Mouse (Mus musculus): ENCODE measurements around the gene Saysd1.

Saysd1 gene

DNA sequence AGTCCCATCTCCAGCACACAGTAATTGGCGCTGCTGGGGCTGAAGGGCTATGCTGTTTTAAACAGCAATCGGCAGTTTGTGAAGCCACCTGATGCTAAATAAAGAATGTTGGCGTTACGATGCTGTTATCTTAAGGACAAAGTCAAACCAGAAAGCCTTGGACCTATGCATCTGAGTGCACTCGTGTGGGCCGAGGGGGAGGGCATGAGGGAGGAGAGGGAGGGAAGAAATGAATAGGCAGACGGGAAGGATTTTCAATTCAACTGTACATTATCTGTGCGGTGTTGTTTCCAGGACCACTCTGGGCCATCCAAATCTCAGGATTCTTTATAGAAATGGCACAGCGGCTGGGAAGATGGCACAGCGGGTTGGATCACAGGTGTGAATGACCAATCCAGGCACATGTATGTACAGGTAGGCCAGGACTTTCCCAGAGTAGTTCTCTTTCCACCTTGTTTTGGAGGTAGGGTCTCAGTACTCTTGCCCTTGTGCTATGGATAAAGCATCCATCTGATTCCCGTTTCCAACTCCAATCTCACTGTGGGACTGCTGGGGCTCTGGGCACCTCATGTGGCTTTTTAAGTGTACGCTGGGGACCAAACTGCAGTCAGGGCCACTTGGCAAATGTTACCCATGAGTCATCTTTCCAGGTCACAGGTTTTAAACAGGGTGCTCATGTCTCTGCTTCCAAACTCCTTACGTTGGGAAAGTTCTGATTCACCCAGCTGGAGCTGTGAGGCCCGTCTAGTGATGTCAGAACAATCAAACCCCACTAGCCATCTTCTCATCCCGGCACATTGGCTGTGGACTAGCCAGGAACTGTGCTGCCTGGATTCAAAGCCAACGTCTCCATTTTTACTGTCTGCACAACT is at the start of gene Saysd1:
Gene Saysd1 (minus strand): TSS at position 51 of the 872 bp plus-strand sequence.
- in situ Hi-C loops (cut with MboI, MseI), result no loop called here

DNA sequence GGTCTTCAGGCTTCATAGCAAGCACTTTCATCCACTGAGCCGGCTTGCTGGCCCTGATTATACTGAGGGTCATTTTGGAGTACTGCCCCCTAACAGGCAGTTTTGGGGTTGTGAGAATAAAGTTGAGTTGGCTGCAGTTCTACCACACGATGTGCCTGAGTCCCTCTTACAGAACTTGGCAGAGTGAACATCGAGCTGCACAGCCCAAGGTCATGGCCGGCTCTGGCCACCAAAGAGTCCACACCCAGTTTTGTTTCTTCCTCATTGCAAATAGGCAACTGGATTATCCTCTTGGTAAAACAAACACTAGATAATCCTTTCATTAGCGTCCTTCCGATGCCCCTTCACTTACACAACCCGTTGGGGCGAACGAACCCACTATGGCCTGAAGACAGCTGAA is 47.1 kb upstream of the Saysd1 start:
- in situ Hi-C loops (cut with MboI, MseI), result no loop called here

DNA sequence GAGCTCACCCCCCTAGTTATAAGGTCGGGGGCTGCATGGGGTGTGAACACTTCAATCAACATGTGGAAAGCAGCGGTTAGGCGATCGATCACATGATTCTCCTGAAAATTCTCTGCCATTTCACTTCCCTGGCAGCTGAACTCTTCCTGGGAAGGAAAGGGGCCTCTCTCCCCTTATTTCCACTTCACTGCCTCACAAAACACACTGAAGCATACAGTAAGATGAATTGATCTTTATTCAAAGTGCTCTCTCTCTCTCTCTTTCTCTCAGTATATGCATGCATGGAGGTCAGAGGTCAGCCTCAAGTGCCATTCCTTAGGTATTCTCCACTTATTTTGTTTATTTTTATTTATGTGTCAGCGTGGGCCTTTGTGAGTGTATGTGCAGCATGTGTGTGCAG is 45.4 kb upstream of the Saysd1 start:
- in situ Hi-C loops (cut with MboI, MseI), result no loop called here

DNA sequence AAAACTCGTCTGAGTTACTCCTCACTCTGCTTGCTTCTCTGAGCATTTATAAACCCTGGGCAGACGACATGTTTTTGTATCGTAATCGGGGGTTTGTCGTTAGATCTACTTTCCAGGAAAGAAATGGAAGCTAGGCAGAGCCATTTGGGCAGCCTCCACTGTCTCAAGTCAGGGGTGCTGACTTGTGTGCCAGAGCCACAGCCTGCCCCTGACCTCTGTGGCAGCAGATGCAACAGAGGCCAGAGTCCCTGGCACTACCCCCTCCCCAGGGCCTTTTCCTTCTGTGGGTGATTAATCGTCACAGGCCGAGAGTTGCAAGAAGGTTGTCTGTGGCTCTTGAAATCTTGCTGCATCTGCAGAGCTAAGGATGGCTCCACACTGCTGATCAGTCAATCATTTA is 44.3 kb upstream of the Saysd1 start:
- in situ Hi-C loops (cut with MboI, MseI), result no loop called here

DNA sequence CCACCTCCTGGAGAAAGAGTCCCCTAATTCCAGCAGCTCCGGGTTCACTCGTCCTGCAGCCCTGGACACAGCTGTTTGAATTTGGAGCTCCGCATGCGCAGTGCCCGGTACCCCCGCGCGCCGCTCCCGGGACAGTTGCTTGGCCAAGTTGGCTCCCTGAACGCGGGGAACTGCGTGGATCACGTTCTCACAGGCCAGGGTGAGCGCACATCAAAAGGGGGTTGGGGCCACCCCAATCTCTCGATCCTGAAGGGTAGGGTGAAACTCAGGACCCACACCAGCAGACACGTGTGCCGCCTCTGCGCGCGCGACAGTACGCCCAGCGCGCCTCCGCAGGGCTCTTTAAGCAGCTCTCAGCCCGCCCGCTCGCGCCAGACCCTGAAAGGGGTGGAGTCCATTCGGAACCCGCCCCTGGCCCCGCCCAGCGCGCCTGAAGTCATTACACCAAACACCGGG is 43.2 kb upstream of the Saysd1 start, which contains the start of gene Kcnk5:
Gene Kcnk5 (minus strand): TSS at position 344 of the 456 bp plus-strand sequence.
- in situ Hi-C loops (cut with MboI, MseI), result no loop called here

DNA sequence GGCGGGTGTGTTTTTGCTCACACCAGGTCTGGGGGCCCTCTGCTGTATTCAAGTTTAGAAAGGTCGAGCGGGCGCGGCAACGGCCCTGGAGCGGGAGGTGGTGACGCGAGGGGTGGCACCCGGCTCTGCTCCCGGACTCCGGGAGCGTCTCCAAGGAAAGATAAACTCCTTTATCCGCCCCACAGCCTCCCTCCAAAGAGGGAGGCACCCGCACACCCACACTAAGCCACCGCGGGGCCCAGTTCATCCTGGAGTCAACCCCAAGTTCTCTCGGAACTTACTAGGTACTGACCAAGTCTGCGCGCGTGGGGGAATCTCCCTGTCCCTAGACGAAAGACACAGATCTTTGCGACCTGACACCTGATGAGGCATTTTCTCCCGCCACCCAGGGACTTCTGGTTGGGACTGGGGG is 42.4 kb upstream of the Saysd1 start:
- in situ Hi-C loops (cut with MboI, MseI), result no loop called here

DNA sequence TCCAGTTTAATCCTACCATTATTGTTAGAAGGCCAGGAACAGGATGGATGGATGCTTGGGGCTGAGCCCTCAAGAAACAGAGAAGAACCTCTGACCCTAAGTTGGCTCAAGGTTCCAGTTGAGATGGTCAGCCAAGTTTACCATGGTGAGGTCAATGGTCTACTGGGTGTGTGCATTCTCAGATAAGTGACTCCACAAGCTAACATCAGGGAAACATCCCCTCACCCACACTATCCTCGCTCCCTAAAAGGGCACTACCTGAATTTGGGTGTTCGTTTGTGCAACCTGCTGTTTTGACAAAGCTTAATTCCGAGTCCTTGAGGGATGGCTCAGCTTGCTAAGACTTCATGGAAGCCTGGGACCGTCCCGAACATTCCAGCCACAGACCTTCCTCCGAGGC is 42.0 kb upstream of the Saysd1 start:
- in situ Hi-C loops (cut with MboI, MseI), result no loop called here

DNA sequence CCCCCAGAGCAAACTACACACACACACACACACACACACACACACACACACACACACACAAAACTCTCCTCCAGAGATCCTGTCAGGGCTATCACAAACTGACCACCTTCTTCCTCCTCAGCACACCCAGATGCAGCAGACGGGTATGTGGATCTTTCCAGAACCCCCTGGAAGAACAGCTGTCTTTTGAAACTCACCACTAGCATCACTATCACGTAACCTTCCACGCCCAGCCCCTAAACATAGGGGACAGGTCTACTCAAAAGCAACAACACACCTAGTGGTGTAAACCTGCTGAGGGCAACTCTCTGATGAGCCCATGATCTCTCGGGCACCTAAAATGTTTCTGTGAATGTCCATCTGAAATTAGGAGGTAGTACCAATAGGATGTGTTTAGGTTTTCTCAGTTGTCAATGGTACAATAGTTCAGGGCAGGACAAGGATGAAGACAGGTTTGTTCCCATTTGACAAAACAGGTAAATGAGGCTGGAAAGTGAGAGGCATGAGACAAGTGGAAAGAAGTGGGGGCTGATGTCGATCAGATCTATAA is 41.5 kb upstream of the Saysd1 start:
- in situ Hi-C loops (cut with MboI, MseI), result no loop called here

DNA sequence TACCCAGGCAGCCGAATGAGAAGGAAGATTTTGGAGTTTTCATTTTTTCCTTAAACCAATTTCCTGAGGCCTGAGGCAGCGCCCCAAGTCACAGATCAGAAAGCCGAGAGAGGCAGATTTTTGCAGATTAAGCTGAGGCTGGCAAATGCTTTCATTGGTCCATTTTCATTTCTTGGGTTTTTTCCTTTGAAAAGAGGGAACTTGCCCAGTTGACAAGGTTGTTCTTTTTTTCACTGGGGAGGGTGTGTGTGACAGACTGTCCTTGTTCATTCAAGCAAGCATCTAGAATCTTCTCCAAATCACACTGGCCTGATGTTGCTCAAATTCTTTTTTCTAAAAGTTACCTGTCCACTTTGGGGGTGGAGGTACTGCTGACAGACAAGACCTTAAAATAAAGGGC is 40.7 kb upstream of the Saysd1 start:
- in situ Hi-C loops (cut with MboI, MseI), result no loop called here

DNA sequence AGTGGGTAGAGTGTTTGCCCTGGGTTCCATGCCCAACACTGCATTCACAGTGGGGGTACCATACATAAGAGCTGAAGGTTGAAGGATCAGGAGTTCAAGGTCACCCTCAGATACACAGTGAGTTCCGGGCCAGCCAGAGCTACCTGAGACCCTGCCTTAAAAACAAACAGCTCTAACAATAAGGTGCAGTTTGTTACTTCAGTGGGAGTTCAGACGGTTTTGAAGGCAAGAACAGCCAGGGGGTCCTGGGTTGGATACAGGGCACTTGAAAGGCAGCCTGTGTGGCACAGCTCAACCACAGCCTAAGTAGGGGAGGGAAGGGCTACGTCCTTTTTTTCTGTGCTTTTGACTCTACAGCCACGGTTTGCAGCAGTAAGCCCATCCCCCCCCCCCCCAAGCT is 40.3 kb upstream of the Saysd1 start:
- in situ Hi-C loops (cut with MboI, MseI), result no loop called here

DNA sequence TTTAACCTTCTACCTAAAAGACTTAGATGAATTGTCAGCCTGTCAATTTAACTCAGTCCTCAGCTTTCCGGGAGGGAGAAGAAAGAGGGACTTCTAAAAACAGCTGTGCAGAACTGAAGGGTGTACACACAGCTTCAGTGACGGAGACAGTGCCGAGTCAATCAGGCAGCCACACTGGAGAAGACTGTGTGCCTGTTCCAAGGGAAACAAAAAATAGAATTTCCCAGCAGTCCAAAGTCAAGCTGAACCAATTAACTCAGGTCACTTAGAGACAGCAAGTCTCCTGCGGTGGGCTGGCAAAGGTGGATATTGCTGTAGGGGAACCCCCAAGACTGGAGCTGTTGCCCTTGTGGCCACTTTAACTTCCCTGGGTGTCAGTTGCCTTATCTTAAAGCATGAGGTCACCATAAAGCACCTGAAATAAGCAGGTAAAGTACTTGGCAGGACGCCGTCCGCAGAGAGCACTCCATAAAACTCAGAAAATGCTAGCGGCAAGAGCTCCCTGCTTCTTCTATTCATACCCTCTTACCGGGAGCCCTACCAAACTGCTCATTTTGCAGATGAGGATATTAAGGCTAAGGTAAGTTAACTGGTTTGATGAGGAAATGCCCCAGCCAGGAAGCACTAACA is 39.3 kb upstream of the Saysd1 start:
- in situ Hi-C loops (cut with MboI, MseI), result no loop called here

DNA sequence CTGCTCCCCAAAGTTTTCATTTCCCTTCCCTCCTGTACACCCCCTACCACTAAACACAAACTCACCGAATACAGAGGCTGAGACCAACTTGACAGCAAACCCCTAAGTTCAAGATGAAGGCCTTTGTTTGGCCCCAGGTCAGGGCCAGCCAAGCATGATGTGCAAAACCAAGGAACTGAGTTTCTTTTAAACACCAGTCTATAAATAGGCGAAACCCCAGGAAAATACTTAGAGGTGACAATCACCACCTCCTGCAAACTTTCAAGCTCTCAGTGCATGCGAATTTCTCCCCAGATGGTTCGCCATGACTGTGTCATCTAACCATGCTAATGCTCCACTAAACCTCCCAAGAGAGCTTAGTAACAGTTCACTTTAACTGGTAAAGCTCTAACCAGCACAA is 37.4 kb upstream of the Saysd1 start:
- in situ Hi-C loops (cut with MboI, MseI), result no loop called here

DNA sequence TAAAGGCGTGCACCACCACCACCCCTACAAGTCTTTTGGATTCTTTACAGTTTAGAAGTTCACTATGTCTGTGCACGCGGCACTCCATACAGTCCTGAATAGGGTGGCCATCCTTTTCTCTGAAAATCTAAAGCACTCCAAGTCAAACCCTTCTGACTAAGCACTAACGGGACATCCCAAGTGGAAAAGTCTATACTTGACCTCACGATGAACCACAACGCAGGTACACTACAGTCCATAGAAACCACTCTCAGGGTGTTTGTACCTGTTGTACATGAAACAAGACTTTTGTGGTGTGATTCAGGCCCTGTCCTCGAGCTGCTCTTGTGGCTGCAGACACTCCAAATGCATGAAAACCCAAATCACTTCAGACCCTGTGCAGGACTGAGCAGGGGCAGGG is 36.8 kb upstream of the Saysd1 start:
- in situ Hi-C loops (cut with MboI, MseI), result no loop called here

DNA sequence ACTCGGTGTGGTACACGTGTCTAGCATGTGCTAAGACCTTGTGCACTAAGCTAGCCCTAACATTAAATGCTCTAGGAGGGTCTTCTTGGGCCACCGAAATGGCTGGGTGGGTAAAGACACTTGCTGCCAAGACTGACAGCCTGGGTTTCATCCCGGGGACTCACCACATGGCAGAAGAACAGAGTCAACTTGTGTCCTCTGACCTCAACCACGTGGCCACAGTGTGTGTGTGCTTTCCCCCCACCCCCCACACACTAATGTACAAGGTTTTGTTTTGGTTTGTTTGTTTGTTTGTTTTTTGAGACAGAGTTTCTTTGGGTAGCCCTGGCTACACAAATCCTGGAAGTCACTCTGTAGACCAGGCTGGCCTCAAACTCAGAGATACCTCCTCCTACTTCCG is 36.4 kb upstream of the Saysd1 start:
- in situ Hi-C loops (cut with MboI, MseI), result no loop called here

DNA sequence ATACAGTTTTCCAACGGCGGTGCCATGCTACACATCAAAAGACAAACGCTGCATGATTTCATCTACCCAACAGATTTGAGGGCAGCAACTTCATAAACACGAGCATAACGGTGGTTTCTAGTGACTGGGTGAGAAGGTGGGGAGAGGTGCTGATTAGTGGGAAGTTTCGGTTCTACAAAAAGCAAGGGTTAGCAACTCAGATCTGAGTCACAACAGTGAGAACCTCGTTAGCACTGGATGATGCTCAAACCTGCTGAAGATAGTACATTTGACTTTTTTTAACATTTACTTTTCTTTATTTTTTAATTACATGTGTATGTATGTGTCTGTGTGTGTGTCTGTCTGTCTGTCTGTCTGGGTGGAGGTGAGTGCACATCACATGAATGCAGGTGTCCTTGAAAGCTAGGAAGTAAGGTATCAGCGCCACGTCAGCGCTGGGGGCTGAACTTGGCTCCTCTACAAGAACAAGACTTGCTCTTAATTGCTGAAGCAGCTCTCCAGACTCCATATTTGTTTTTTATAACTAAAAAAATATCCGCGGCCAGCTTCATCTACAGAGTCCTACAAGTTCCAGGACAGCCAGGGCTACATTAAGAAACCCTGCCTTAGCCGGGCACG is 35.6 kb upstream of the Saysd1 start:
- in situ Hi-C loops (cut with MboI, MseI), result no loop called here

DNA sequence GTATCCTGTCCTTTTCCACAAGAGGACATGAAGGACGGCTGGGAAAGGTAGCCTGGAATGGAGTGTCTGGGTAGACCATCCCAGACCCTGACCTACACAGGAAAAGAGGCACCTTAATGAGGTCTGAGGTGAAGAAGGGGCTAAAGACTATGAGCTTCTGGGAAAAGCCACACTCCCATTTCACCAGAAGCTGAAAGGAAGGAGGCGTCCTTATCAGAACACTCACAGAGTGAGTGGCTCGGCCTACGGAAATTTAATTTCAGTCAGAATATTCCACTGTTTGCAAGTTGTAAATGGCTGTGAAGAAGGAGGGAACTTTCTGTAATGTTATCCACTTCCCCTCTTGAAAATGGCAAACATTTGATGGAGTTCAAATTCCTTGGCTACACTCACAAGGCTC is 34.6 kb upstream of the Saysd1 start:
- in situ Hi-C loops (cut with MboI, MseI), result no loop called here

DNA sequence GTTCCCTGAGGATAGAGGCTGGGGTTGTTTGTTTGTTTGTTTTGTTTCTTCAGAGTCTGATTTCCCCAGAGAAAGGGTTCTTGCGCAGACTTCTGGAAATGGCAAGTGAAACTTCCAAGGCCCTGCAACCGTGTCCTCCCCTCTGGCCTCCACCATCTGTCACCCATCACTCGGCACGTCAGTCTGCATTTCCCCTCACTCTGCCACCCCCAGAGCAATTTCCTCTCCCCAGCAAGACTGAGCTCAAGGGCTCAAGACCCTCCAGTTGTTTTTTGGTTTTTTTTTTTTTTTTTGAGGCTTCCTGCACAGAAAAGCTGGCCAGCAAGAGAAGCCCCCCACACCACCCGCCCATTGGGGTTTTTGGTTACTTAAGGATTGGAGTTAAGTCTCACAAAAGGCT is 34.2 kb upstream of the Saysd1 start:
- in situ Hi-C loops (cut with MboI, MseI), result no loop called here

DNA sequence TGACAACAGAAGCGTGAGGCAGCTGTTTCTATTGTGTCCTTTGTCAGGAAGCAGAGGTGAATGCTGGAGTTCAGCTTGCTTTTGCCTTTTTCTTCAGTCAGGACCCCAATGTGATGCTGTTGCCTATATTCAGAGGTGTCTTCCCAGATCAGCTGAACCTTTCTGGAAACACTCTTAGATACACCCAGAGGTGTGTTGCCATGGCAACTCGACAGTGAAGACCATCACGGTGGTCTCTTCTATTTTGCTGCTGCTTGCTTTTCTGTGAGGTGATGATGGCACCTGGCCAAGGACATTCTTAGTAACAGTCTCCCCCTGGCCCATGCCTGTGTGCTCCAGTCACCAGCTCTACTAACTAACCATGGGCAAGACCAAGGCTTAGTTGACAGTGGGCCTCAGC is 33.5 kb upstream of the Saysd1 start:
- in situ Hi-C loops (cut with MboI, MseI), result no loop called here

DNA sequence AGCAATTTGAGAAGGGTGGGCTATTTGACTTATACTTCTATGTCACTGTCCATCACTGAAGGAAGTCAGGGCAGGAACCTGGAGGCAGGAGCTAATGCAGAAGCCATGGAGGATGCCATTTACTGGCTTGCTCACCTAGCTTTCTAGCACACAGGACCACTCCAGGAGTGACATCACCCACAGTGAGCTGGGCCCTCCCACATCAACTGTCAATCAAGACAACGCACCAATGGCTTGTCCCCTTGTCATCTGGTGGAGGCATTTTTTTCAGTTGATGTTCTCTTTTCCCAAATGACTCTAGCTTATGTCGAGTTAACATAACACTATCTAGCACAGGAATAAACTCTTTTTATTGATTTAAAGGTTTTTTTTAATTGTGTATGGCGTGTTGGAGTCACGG is 30.9 kb upstream of the Saysd1 start:
- in situ Hi-C loops (cut with MboI, MseI), result no loop called here

DNA sequence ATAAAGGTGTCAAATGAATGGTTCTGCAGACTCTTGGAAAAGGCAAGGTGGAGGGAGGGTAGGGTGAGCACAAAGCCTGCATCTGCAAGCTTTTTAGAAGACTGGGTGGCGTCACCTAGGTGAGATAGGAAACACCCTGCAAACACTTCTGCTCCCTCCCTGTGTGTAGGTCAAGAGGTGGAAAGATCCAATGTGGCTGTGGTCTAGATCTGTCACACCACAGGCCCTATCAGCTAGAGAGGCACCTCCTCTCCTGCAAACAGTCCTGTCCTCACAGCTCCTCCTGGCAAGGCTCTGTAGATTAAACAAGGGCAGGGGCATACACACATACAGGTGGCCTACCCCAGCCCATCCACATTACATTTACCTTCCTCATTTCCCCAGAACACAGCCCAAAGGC is 30.1 kb upstream of the Saysd1 start:
- in situ Hi-C loops (cut with MboI, MseI), result no loop called here

DNA sequence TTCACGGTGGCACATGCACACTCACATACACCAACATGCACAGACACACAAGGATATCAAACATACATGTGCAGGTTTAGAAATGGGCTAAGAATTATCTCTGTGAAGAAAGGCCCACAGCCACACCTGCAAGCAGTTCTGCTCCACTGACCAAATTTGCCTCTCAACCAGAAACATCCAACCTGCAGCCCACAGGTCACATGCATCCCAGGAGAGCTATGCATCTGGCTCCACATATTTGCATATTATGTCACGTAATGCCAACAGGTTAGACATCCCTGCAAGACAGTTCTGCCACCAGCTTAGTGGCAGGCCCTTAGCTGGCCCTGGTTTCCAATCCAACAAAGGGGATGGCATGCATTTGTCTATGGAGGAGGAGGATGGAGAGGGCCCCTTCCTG is 29.7 kb upstream of the Saysd1 start:
- in situ Hi-C loops (cut with MboI, MseI), result no loop called here

DNA sequence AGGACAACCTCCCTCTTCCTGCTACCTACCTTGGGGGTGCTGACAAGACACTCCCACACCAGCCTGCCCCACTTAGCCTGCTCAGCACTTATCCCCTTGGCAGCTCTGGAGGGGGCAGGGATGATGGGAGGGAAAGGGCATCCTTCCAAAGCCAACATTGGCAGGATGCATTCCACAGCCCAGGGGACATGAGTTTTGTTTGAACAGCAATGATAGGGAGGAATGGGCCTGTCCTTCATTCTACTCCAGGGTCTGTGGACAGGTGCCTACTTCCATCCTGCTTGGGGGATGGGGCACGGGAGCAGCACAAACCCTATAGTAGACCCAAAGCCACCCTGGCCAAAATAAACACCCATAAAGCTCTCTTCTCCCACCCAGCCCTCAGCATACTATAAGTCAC is 27.1 kb upstream of the Saysd1 start:
- in situ Hi-C loops (cut with MboI, MseI), result no loop called here

All from regulatory T cell (primary cell).